Mouse (Mus musculus): Measurements from ENCODE around the gene Wbp1. TPM values are rescaled to one million over a fixed set of nuclear protein-coding genes. Genes with fewer than 3 reads are reported as not detected.
A peak's percentile ranks its signal among the peaks of the same experiment; 100 is the strongest.

Wbp1 gene
- total and polyA plus RNA-seq, 3 experiments = 42.4 to 72.8 TPM; not detected in 1

DNA sequence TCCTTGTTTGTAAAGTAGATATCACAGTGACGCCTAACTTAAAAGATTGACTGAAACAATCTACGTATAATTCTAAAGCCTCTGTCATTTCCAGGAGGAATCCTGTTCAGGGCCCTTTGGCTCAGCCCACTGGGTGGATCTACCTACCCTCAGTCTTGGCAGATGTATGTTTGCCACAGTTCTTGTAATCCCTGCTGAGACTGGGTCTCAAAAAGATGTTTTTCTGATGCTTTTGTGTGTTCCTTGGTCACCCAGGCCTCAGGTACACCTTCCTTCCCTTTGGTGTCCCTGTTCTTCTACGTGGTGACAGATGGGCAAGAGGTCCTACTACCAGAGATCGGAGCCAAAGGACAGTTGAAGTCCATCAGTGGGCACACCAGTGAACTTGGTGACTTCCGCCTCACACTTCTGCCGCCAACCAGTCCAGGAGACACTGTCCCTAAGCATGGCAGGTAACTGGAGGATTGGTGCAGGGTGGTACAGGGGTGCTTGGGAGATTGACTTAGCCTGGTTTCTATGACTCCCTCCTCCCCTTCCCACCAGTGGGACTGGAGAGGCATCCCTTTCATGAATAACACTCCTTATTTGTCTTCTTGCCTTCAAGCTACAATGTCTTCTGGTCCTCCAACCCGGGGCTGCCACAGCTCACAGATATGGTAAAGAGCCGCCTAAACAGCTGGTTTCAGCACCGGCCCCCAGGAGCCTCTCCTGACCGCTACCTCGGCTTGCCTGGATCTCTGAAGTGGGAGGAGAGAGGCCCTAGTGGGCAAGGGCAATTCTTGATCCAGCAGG lies 4.8 kb downstream of the Wbp1 start:
- no peak for DNase-seq (ENCODE audit: low read depth, low spot score)
- Histone ChIP-seq H3K4me3 (ENCODE audit: control insufficient read depth in 1 of 2, insufficient read depth in 1 of 2, low read depth in 2 of 2, low read length in 2 of 2) (peak overlapping the region; percentile 89 to 94), H3K27me3 (ENCODE audit: control insufficient read depth in 1 of 2, insufficient read depth in 2 of 2, low read length in 2 of 2) (no peaks in the 10 kb centered on the region), H3K4me1 (ENCODE audit: control insufficient read depth in 1 of 2, insufficient read depth in 2 of 2, low read length in 2 of 2) (peaks cover 0 to 19% of the 10 kb centered on the region in 2 experiments; a peak in 2 of 4 replicates), H3K79me2 (ENCODE audit: control insufficient read depth, insufficient read depth, low read length, poor library complexity) (peaks cover 35% of the 10 kb centered on the region), H3K27ac (ENCODE audit: control insufficient read depth, low read depth, low read length) (peak overlapping the region; percentile 4), H3K9me3 (replicated peaks; ENCODE audit: insufficient read depth, low read length) (no peaks in the 10 kb centered on the region), H3K36me3 (ENCODE audit: control insufficient read depth in 1 of 2, insufficient read depth in 2 of 2, low read length in 2 of 2) (peaks cover 0 to 15% of the 10 kb centered on the region in 2 experiments; a peak in 2 of 4 replicates), H3K9ac (ENCODE audit: control insufficient read depth, low read depth, low read length, poor library complexity, severe bottlenecking) (peak overlapping the region; percentile 88)
- TF ChIP-seq USF2 (IDR thresholded peaks at IDR 0.05; ENCODE audit: borderline replicate concordance in 1 of 2, insufficient read depth in 1 of 2, low read depth in 1 of 2, low read length in 2 of 2) (no peak), SIN3A (IDR thresholded peaks at IDR 0.05; ENCODE audit: low read length) (no peak), RAD21 (IDR thresholded peaks at IDR 0.05; ENCODE audit: low read depth, low read length) (no peak), ETS1 (IDR thresholded peaks at IDR 0.05; ENCODE audit: low read depth, low read length) (no peak)

DNA sequence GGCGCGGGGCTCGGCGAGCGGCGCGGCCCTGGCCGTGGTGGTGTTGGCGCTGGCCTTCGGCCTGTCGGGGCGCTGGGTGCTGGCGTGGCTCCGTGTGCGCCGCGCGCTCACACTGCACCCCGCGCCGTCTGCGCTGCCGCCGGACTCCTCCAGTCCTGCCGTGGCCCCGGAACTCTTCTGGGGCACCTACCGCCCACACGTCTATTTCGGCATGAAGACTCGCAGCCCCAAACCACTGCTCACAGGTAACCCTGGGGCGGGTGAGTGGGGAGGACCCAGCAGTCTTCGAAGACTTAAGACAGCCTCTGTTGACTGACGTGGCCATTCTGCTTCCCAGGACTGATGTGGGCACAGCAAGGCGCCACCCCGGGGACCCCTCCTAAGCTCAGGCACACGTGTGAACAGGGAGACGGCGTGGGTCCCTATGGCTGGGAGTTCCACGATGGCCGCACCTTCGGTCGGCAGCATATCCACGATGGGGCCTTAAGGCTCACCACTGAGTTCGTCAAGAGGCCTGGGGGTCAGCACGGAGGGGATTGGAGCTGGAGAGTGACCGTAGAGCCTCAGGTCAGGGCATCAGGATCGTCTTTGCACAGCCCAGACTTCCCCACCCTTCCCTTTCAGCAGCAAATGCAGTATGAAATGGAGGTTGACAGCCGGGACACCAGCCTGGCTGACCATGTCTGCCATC lies 5.5 kb downstream of the Wbp1 start:
- no peaks in the 10 kb centered on the region for H3K27me3 ChIP-seq (ENCODE audit: control insufficient read depth in 1 of 2, insufficient read depth in 2 of 2, low read length in 2 of 2)
- peak overlapping the region; percentile 89 to 94 for H3K4me3 ChIP-seq (ENCODE audit: control insufficient read depth in 1 of 2, insufficient read depth in 1 of 2, low read depth in 2 of 2, low read length in 2 of 2)
- peaks cover 0 to 19% of the 10 kb centered on the region in 2 experiments; a peak in 2 of 4 replicates for H3K4me1 ChIP-seq (ENCODE audit: control insufficient read depth in 1 of 2, insufficient read depth in 2 of 2, low read length in 2 of 2)
- peak overlapping the region; percentile 88 for H3K9ac ChIP-seq (ENCODE audit: control insufficient read depth, low read depth, low read length, poor library complexity, severe bottlenecking)
- H3K27ac ChIP-seq (ENCODE audit: control insufficient read depth, low read depth, low read length) = peak overlapping the region; percentile 4
- peaks cover 0 to 15% of the 10 kb centered on the region in 2 experiments; a peak in 3 of 4 replicates for H3K36me3 ChIP-seq (ENCODE audit: control insufficient read depth in 1 of 2, insufficient read depth in 2 of 2, low read length in 2 of 2)
- peak; percentile 50 for DNase-seq (ENCODE audit: low read depth, low spot score)
- no peaks in the 10 kb centered on the region for H3K9me3 ChIP-seq (replicated peaks; ENCODE audit: insufficient read depth, low read length)
- TF ChIP-seq MXI1 (IDR thresholded peaks at IDR 0.05; ENCODE audit: low read depth, low read length) (peak; percentile 27), HCFC1 (IDR thresholded peaks at IDR 0.05; ENCODE audit: low read depth, low read length) (no peak), SIN3A (IDR thresholded peaks at IDR 0.05; ENCODE audit: low read length) (no peak), UBTF (IDR thresholded peaks at IDR 0.05; ENCODE audit: borderline replicate concordance, insufficient read depth, low read depth, low read length) (no peak), KAT2A (conservative IDR thresholded peaks at IDR 0.05; ENCODE audit: low read depth, low read length) (no peak), NRF1 (IDR thresholded peaks at IDR 0.05; ENCODE audit: insufficient read depth, low read depth, low read length, poor library complexity, severe bottlenecking) (peak; percentile 2; the same call in 1 of the 2 replicates), MYC (IDR thresholded peaks at IDR 0.05; ENCODE audit: low read depth, low read length) (peak; percentile 63; the same call in 1 of the 2 replicates)
- H3K79me2 ChIP-seq (ENCODE audit: control insufficient read depth, insufficient read depth, low read length, poor library complexity) = peaks cover 34% of the 10 kb centered on the region

All from MEL (cell line).